Mouse (Mus musculus) urinary bladder, postnatal 36 days (tissue): ENCODE results near the gene Gramd1a.

Experiments used
- DNase-seq, 2 experiments: peaks; one replicate each; pipeline ENCODE4 v3.0.0; 2022; ENCODE audit warnings: low spot score in 2 of 2, mixed read lengths in 1 of 2

Gramd1a gene

DNA sequence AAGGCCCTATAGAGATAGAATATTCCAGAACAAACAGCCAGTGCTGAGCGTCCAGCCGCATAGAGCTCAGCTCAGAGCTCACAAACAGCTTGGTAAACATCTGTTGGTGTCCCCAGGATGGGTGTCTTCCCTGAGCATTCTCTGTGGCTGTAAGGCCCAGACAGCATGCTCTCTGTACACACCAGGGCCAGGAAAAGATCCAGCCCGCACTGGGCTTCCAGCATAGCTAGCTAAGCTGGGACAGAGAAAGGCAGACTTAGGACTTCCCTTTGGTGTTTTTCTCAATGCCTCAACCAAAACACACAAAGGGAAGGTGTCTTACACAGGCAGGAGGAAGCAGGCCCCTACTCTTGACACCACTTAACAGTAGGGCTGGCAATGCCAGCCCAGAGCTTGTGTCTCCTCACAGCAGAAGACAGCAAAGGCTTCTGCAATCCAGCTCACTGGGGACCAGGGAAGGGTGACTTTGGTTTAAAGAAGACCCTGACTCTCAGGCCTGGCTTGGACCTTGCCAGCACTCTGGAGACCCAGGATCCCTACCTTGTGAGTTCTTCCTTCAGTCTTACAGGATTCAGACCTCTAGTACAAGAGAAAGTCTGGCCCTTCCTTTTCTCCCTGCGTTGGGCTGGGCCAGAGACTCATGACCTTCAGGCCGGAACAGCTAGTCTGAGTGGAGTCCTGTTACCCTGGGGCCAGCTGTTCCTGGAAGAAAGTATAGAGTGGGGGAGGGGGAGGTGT is at the start of gene Gramd1a:
TSS of gene Gramd1a (minus strand) at position 601 of the 738 bp plus-strand sequence.
- no peak for DNase-seq

DNA sequence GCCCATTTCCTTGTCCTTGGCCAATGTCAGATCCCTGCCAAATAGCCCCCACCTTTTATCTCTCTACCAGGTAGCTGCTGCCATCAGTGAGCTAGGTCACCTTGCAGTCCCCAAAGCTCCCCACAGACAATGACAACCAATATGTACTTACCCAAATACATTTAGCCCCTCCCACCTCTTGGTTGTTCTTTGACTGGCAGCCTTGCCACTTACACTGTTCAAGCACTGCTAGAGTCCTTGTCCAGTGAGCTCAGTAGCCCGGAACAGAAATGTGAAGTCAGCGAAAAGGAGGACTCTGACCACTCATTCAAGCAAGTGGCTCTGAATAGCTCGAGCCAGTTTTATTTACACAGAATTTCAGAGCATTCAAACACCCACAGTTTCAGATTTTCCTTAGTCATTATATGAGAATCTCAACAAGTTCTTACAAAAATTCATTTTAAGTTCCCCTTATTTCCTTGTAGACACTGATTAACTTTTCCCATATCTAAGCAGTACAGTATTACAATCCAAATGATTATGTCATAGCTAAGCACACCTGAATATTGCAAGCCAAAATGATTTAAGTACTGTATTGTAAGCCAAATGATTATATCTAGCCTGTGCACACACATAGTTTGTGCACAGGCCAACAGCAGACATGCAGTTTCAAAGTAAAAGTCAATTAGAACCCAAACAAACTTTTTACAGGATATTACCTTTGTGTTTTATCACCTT is 40.1 kb upstream of the Gramd1a start:
- DNase-seq, result no peak

DNA sequence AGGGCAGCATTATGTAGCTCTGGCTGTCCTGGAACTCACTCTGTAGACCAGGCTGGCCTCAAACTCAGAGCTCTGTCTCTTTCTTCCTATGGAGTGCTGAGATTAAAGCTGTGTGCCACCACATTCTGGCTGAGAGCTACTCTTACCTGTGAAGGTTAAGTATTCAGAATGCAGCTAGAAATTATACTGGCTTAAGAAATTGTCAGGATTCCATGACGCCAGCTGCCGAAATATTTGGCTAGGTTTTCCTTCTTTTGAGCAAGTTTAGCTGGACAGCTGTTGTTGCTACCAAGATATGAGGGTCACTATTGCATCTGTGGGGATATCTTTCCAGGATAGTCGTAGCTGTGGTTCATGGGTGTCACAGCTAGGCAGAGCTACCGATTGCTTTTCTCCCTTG is 29.0 kb upstream of the Gramd1a start:
- DNase-seq, result no peak

DNA sequence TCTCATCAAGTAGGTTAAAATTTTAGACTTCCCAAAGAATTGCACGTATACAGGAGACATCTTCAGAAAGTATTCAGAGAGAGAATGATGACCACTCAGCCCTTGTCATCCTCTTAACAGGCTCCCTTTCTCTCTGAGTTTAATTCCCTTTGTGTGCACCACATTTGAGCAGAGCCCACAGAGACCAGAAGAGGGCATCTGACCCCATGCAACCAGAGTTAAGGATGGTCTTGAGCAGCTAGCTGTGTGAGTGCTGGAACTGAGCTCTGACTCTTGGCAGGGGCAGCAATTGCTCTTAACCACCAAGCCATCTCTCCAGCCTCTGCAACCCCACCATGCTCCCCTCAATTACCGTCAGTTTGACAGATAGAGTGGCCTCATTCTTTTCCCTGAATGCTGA is 27.2 kb upstream of the Gramd1a start:
- DNase-seq, result no peak

DNA sequence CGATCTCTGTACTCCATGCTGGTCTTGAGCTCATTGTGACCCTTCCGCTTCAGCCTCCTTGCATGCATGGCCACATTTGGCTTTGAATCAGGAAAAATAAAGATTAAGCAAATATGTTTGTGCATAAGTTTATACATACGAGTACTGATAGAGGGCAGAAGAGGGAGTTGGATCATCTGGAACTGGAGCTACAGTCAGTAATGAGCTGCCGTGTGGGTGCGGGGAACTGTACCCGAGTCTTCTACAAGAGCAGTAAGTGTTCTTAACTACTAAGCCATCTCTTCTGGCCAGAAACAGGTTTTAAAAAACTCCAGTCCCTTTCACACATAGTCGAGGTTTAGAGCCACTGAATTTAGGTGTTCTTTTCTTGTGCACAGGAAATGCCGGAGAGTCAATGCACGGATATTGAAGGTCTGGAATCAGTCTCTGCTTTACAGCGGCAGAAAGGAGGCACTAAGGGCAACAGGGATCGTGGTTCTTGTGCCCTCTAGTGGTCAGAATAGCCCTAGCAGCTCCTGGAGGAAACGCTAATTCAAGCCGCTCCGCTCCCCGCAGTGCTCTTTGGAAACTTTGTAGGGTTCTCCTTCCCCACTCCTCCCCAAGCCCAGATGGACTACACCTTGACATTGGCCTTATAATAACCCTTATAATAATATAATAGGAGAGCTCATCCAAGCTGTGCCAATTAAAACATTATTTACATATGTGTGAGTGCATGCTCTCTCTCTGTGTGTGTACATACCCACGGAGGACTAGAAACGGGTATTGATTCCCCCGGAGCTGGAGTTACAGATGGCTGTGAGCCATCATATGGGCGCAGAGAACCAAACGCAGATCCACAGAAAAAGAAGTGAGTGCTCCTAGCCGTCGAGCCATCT is 21.4 kb upstream of the Gramd1a start:
- peak; percentile 62 to 63 for DNase-seq

DNA sequence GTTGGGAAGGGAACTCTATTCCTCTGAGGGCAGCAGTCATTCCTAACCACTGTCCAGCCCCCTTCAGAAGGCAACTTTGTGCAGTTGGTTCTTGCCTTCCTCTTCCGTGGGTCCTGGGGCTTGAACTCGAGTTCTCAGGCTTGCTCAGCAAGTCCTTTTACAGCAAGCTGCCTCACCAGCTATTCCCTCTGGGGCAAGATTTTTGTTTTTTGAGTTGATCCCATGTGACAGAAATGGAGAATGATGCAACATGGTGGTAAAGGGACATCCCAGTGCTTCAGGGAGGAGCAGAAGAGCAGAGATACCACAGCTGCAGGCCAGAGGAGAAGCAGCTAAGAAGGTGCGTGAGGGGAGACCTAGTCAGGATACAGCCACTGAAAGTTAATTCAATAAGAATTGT is 19.4 kb upstream of the Gramd1a start:
- DNase-seq, result no peak

DNA sequence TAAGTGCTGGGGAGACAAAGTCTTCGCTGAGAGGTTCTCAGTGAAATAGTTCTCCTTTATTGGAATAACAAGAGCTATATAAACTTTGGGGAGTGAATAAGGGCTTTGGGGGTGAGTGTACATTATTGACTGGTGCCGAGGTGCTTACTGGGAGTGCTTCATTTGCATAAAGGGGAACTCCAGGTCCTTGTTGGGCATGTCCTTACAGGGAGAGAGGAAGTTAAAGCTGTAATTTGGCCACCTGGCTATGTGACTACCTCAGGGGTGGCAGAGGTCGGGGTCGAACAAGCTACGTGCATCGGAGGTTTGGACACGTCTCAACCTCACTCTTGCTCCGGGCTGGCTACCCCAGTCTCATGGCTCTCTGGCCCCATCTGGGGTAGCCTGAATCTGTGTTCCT is 18.8 kb upstream of the Gramd1a start:
- no peak for DNase-seq

DNA sequence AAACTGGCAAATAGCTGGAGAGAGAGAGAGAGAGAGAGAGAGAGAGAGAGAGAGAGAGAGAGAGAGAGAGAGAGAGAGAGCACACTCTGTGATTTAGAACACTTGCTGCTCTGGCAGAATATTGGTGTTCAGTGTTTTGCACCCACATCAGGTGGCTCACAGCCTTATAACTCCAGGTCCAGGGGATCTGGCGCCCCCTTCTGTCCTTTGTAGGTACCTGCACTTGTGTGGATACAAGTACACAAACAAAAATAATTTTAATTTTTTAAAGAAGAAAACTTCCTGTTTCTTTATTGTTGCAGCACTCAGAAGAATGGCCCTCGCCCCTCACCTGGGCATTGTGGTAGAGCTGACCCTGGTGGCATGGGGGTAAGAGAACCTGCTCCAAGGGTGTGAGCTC is 16.5 kb upstream of the Gramd1a start:
- no peak for DNase-seq

DNA sequence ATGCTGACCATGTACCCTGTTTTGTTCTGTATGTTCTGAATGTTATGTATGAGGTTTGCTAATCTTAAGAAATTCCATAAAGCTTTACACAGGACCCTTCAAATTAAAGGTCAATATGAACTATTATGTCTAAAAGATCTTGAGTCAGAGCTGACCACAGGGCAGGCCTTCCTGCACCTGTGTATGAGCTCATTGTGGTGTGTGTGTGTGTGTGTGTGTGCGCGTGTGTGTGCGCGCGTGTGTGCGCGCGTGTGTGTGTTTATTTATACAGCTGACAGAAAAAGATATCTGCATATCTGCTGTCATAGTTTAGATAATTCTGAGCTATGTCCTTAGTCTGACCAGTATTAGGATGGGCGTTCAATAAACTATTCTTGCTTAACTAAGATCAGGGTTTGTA is 14.8 kb upstream of the Gramd1a start:
- DNase-seq, result no peak

DNA sequence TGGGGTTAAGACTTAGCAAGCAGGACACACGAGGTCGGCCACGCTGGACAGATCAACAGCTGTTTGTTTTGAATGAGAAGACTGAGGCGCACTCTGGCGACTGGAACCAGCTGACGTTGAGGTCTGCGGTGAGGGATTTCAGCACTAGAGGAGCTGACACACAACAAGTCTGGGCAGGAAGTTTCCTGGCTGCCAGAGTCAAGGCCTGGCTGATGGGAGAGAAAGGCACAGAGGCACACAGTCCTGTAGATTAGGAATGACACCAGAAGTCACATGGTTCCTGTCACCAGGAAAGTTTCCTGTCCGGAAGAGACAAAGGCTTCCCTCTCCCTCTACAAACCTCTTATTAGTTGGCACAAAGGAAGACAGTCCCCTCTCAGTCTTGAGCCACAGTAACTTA is 12.7 kb upstream of the Gramd1a start:
- no peak for DNase-seq

DNA sequence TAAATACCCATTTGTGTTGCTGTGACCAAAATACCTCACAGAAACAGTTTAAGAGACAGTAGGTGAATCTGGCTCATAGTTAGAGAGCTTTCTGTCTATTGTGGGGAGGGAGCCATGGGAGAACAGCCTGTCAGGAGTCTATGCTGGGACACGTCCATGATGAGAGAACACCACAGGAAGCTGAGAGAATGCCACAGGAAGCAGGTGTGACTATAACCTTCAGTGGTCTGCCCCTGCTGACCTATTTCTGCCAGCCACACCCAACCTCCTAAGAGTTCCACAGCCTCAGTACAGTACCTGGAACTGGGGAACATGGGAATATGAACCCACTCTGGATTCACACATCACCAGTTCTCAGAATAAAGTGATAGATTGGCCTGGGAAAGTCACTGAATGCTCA is 9.1 kb upstream of the Gramd1a start:
- no peak for DNase-seq

DNA sequence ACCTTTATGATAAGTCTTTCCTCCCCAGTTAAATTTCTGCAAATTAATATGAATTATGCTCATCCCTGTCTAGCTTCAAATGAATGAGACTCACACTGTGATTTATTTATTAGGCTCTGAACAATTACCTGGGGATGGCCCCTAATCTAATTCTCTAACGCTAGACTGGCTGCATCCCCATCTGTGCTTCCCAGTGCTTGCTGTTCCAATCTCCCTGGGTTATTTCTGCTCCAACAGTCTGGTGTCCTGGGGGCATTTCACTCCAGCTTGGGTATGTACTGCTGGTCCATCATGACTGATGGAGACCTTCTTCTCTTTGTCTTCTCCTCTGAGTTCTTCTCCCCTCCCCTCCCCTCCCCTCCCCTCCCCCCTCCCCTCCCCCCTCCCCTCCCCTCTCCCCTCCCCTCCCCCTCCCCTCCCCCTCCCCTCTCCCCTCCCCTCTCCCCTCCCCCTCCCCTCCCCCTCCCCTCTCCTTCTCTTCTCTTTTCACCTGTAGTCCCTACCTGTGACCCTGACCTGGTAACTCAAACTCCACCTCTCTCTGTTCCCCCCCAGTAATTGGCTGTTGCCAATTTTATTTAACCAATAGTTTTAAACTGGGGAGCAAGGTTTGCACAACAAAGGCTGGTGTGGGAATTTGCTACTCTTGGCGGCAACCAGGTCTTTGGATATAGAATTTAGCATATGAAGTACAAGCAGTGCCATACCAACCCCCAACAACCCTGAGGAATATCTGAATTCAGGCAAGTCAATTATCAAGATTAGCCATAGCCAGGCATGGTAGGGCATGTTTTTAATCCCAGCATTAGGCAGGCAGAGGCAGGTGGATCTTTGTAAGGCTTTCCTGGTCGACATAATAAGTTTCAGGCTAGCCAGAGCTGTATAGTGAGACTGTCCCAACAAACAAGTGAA is 8.2 kb upstream of the Gramd1a start:
- no peak for DNase-seq

DNA sequence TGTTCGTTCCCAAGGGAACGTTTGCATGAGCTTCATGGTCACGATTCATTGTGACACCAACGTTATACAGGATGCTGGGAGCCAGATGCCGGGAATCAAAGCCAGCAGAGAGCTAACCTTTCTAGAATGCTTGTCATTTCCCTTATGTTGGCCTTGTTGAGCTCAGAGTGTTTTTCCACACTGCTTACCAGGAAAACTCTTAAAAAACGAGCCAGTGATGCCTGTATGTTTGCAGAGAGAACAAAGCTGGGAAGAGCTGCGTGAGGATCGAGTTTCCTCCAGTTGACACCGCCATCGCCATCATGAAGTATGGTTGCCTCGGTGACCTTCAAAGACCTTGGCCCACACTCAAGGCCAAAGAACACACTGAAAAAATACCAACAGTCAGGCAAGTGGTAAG is 6.6 kb upstream of the Gramd1a start:
- DNase-seq, result no peak

DNA sequence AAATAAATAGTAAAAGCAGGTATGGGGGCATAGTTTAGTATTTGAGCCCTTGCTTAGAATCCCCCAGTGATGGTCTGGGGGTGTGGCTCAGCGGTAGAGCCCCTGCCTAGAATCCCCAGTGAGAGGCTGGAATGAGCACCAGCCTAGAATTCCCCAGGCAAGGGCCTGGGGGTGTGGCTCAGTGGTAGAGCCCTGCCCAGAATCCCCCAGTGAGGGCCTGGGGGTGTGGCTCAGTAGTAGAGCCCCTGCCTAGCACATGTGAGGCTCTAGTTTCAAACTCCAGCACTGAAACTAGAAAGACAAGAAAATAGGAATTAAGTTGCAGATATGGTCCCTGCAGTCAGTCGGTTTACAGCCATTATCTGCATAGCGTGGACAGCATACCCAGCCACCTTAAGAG is 6.1 kb upstream of the Gramd1a start:
- no peak for DNase-seq

DNA sequence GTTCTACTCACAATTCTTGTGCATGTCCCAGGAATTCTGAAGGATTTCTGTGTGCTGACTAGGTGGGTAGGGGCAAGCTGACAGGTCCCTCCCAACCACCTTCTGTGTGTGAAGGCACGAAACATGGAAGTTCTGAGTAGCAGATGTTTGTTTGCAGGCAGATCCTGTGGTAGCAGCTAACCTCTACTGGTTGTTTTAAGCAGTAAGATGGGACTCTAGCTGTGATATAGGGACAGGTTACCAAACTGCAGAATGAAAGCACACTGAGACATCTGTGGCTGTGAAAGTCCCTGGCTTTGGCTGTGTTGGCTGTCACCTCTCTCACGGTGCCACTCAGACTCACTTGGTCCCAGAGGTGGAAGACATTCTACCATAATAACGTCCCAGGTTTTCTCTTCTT is 5.5 kb upstream of the Gramd1a start:
- no peak for DNase-seq

DNA sequence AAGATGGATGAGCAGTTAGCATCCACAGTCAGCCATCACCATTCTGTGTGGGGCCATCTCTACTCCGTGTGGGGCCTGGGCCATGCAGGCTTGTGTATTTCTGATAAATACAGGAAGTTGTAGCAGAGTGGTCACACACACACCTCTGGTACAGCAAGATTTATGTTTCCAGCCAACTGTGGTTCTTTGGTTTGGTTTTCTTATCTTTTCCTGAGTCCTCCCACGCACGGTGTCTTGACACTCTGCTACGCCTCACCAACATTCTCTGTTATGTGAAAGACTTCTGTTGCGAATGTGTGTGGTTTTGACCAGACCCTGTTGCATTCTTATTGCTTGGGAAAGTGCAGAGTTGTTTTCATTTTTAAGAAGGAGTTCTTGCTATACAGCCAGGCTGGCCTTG is 5.1 kb upstream of the Gramd1a start:
- no peak for DNase-seq

DNA sequence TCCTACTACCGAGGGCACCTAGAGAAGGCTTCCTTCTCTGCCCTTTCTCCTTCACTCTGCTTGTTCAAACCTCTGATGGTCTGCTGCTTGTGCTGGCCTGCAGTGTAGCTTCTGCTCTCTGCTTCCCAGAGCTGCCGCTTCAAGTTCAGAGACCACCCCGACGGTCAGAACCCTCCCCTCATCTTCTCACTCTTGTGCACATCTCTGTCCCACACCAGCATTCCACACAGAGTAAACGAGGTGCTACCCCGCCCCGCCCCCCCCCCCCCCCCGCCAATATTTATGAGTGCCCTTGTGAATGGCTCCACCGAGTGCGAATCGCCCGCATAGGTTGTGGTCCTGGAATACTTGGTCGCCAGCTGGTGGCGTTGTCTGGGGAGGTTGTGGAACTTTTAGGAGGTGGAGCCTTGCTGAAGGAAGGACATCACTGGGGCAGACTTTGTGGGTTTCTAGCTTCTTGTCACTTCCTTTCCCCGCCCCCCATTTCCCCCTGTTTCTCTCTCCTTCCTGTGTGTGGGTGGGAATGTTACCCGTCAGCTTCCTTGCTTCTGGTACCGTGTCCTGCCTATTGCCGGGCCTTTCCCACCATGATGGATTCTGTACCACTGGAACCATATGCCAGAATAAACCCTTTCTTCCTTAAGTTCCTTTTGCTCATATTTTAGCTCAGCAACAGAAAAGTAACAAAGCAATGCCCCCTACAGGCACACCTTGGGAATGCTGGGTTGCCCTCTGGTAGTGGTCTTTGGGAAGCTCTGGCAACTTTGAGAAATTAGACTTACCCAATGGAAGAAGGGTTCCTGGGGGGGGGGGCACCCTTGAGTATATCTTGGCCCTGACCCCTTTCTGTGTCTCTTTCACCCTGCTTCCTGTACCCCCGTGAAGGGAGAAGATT is 585 bp upstream of the Gramd1a start:
- no peak for DNase-seq

DNA sequence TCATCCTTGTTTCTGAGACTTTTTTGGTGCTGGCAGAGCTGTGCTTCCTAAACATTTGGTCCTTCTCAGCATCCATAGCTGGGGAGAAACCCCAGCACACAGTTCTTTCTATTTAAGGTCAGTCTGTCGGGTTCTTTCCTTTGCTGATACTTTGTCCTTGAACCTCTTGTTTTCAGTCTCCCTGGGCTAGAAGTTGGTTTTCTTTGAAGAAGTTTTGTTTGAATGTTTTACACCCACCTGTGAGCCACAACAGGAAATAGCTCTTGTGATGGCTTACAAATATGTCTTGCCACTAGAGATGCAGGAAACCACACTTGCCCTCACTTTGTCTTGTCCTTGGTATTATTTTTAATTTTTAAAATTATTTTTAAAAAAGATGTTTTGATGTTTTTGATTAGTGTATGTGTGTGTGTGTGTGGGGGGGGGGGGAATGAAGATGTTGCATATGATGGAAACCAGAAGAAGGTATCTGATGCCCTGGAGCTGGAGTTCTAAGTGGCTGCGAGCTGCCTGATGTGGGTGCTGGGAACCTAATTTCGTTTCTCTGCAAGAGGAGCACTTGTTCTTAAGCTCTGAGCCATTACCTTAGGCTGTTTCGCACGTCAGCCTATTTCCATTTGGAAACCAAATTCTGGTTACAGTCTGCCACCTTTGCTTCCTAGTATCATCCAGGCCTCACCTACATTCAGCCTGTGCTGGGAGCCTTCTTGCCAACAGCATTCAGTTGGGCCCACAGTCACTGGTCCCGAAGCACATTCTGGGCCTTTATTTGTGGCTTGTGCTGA is 2.0 kb downstream of the Gramd1a start:
- DNase-seq, result no peak
